Mouse (Mus musculus) v-Abl transformed pro-B cells (cell line): ENCODE measurements around the gene Prss35.

ENCODE experiments used
- in situ Hi-C, 2 experiments: fragments of 400-800 bp; cut with MboI; formaldehyde crosslinking; loops; one replicate each; pipeline ENCODE4 v1.15.1; 2025; ENCODE audit not compliant: unreplicated experiment in 2 of 2

Gene Prss35

DNA sequence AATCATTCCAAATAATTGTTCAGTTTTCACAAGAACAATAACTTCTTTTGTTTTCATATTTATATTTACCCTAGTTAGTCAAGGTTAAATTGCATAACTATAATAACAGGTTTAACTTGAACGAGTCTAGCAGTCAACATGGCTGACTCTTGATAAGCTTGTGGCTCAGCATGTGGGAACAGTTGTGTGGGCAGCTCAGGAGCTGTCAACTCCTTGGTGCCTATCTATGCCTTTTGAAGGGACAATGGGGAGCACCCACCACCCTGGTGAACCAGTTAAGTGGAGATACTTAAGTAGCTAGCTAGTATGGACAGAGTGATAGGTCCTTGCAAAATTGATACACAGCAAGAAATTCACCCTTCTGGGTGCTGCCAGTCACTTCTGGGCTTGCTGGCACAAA is 14.4 kb upstream of the Prss35 start:
- in situ Hi-C loops = no loop called here

- in situ Hi-C loops = no loop called here
Measured at GRCm38 (mm10) chr9:86729811-86730210, 13.6 kb upstream of the Prss35 start.

DNA sequence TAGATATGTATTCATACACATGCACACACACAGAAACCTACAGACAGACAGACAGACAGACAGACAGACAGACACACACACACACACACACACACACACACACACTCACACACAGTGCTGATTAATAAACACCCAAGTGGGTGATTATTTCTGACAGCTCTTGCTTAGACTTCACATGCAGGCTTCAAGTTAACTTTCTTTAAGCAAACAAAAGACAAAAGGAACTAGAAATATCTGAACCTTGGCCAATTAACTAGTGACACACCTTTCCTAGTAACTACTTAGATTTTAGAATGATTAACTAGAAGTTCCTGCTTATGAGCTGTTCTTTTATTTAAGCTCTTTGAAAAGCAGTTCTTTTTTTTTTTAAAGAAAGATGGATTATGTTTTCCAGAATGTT is 9.1 kb upstream of the Prss35 start:
- in situ Hi-C loops = no loop called here

DNA sequence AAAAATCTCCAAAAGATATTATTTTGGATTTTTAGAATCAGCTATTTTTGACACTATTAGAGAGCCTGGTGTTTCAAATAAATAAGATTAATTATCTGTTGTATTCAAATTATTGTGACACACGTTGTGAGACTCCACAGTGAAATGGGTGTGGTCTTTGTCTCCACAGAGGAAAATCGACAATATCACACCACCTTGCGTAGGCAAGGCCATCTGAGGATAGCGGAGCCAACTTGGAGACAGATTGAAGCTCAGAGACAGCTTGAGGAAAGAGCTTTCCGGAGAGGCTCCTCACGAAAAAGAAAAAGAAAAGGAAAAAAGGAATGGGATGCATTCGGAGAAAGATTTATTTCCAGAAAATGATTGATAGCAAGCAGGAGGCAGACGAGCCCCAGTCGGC is 8.7 kb upstream of the Prss35 start:
- in situ Hi-C loops = no loop called here

GRCm38 (mm10) chr9:86736991-86737390 is 6.5 kb upstream of the Prss35 start:
- in situ Hi-C loops = no loop called here

- in situ Hi-C loops = no loop called here
Measured at GRCm38 (mm10) chr9:86738067-86738466, 5.4 kb upstream of the Prss35 start.

DNA sequence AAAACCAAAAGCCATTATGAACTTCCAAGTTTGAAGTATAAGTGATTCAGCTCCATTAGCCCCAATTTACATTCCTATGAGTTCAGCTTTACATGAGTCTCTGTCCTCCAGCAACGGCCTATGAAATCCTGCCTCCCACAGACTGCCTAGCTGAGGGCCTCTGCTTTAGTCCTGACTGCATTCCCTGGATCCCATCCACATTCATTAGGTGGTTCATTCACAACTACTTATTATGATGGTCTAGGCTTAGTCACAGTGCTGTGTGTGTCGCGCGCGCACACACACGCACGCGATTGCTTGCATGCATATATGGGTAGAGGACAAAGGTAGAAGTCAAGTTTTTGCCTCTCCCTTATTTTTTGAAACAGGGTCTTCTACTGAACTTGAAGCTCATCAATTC is 4.6 kb upstream of the Prss35 start:
- in situ Hi-C loops = no loop called here

- in situ Hi-C loops = no loop called here
Measured at GRCm38 (mm10) chr9:86739971-86740370, 3.5 kb upstream of the Prss35 start.

GRCm38 (mm10) chr9:86744041-86744440 is 592 bp downstream of the Prss35 start:
- in situ Hi-C loops = no loop called here

DNA sequence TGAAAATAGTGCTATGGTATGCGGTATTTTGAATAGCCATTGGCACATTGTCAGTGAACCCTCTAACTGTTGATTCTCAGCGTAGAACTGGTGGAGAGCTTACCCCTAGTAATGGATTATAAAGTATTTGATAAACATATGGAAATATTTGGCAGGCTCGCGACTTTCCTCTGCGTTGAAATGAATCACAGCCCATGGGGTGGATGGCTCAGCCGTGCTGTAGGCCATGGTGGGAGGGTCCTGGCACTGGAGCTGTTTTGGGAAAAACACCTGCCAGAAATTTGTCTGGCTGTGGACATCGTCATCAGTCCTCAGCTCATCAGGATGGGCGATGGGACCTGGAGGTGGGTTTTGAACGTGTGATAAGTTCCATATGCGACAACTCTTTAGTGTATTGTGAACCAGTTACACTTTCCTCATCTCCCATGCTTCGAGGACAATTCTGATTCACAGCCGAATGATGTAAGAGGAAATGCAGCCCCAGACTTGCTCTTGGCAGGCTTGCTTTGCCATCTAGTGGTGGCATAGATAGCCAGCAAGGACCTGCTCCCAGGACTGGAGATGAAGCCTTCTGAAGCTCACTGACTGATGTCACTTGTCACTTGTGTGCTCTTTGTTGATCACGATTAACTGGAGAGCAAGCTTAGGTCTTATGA is 2.6 kb downstream of the Prss35 start:
- in situ Hi-C loops = loop anchor here in 1 of 2 experiments (5.0 kb wide), 1 partner anchor 154 kb away; no protein-coding TSS in a partner anchor

GRCm38 (mm10) chr9:86762477-86763376 is 19.3 kb downstream of the Prss35 start:
- in situ Hi-C loops = no loop called here

GRCm38 (mm10) chr9:86764002-86764401 is 20.6 kb downstream of the Prss35 start:
- in situ Hi-C loops = no loop called here

GRCm38 (mm10) chr9:86766991-86767390 is 23.5 kb downstream of the Prss35 start:
- in situ Hi-C loops = no loop called here

GRCm38 (mm10) chr9:86772897-86773296 is 29.4 kb downstream of the Prss35 start:
- in situ Hi-C loops = no loop called here

DNA sequence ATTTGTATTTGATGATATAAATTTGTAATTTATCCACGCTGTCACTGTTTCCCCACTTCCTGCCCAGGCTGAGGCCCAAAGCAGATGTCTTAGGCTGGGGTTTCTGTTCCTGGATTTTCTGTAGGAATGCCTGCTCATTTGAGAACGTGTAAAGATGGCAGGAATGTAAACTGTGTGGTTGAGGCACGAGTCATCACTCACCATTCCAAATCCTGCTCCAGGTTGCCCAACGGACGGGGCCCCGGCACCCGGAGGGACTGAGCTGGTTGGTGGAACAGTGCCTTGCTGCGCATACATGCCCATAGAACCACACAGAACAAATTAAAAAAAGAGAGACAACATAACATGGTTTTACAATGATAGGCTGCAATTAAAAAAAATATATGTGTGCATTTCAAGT is 30.5 kb downstream of the Prss35 start:
- in situ Hi-C loops = no loop called here

DNA sequence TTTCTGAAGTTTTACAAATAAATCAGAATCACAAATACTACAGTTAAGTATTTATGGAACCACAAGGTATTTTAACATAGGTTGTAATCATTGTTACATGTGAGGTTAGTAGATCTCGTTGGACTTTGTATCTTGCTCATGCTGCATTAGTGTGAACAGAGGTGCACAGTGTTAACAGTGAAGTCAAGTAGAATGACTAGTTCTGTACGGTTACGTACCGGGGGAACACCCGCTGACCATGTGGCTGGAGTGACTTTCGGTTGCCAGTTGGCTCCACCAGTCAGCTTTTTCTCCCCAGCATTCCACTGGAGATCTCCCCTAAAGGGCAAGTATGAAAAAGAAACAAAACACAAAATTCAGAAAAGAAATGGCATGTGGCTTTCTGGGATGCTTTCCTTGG is 31.9 kb downstream of the Prss35 start:
- in situ Hi-C loops = no loop called here

DNA sequence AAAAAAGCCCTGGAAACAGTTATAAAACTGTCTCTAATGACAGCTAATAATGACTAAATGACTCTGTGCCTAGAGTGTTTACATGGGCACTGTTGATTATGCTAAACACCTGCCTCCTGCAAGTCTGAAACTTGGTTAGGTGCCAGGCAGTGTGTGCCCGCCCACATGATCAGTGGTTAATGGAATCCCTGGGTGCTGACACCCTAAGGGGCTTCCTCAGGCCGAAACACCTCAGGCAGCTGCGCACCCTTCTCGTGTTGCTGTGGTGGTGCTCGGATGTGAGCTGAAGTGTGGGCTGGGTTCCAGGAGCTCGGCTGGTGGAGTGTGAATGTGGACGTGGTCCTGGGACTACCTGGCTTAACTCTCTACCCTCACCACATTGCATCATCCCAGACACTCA is 33.9 kb downstream of the Prss35 start:
- in situ Hi-C loops = no loop called here

GRCm38 (mm10) chr9:86778212-86778611 is 34.8 kb downstream of the Prss35 start:
- in situ Hi-C loops = no loop called here

DNA sequence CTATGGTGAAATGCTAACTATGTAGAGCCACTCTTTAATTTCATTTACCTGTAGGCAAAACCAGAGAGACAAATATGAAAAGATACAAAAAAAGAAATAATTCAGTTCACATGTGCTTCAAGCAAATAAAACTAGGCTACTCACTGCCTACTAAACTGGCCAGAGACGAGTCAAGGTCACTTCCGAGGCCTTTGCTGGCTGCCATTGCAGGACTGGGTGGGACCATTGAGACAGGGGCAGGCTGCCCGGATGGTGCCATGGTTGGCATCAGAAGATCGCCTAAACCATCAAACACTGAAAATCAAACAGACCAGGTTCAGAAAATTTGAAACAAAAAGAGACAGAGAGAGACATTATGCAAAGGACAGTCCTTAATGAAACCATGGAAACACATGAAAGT is 38.0 kb downstream of the Prss35 start:
- in situ Hi-C loops = no loop called here

GRCm38 (mm10) chr9:86782836-86783235 is 39.4 kb downstream of the Prss35 start:
- in situ Hi-C loops = no loop called here

- in situ Hi-C loops = no loop called here
Measured at GRCm38 (mm10) chr9:86789186-86789585, 45.7 kb downstream of the Prss35 start.

DNA sequence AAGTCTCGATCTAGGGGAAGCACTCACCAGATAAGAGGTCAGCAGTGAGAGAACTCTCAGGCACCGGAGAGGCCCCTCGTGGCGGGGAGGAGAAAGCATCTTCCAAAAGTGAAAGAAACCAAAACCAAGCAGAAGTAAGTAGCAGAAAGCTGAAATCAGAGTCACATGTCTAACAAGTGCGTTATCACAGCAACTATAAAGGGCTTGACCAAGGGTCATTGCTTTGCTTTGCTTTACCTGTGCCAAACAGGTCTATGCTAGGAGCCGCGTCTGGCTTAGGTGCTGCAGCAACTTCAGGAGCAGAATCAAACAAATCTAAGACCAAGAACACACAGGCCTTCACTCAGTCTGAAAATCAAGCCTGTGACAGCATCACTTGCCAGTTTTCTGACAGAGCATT is 48.5 kb downstream of the Prss35 start:
- in situ Hi-C loops = no loop called here
